Mouse (Mus musculus) 3T3-L1 (cell line): Measurements from ENCODE around the gene Tas2r138.
"Not testable (repeated sequence)": the region's sequence is repeated elsewhere in the genome, so short reads cannot be mapped to it uniquely, and the experiment has no call there.

Experiments
- DNase-seq: peaks from one replicate; pipeline ENCODE4 v3.0.0-alpha.2; 2015; ENCODE audit warnings: low read depth, low spot score

The Tas2r138 gene

DNA sequence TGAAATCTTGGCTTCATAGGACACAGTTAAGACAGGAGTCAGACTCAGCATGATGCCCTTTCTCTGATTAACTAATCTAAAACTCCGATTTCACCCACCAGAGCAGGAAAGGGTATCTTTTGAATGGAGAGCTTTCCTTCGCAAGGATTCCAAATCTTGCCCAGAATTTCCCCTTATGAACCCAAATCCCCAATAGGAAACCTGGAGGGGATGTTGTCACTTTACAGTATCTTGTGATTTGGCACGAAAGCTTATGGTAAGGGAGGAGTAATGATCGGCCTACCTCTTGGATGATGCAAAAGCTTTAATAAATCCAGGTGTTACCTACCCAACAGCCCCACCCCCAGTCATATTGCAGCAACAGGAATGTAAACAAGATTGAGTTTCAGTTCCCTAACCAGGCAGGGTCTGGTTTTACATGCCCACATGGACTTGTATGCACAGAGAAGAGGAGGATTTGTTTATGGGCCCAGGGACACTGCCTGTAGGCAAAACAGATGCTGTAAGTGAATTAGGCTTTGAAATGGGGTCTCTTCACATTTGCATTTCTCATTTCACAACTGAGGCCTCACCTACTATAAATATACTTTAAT, at the start of gene Tas2r138:
Gene Tas2r138, minus strand, starts transcription at position 51 of the 593 bp plus-strand sequence.
- no peak for DNase-seq

DNA sequence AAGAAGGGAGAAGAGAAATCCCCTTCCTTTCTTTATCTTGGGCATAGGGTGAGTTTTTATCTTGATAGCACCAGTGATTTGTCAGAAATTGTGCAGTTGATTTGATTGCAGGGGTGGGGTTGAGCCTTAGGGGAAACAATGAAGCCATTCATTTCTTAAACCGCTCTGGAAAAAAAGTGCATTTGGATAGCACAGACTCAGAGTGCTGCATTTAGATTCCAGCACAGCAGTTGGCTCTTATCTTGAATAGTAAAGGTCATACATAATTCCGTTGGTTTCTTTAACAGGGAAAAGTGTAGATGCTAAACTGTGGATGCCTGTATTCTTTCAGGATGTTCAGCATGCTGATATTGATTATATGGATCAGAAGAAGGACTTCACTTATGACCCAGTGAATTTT, 47.8 kb upstream of the Tas2r138 start:
- no peak for DNase-seq

DNA sequence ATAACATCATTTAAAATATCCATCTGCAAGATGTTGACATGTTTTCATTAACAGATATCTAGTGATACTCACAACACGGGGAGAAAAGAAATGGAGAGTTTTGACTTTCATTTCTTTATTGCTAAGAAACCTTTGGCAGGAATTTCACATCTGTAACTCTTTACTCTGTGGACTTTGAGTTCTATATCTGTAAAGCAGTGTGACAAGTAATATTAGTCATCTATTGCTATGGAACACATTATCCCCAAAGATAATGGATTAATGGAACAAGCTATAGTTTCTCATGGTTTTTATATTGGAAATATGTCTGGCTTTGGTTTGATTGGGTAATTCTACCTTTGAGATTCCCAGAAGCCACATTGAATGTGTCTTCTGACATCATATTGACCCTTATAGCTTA, 37.8 kb upstream of the Tas2r138 start:
- DNase-seq: no peak

DNA sequence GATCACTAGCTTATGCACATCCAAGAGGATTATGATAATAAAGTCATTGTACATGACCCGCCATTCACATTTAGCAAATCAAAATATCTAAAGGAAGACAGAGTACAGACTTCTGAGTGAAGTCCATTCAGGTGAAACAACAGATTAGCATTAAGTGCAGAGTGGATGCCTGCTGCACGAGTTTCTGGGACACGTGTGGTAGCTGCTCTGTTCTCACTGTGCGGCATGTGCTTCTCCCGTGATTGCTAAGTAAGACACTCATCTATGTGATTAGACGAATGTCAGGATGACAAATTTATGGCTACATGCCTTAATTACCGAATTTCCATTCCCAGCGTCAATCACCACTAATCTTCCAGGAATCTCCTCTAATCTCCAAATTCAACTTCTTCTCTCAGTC, 32.6 kb upstream of the Tas2r138 start:
- DNase-seq: no peak

DNA sequence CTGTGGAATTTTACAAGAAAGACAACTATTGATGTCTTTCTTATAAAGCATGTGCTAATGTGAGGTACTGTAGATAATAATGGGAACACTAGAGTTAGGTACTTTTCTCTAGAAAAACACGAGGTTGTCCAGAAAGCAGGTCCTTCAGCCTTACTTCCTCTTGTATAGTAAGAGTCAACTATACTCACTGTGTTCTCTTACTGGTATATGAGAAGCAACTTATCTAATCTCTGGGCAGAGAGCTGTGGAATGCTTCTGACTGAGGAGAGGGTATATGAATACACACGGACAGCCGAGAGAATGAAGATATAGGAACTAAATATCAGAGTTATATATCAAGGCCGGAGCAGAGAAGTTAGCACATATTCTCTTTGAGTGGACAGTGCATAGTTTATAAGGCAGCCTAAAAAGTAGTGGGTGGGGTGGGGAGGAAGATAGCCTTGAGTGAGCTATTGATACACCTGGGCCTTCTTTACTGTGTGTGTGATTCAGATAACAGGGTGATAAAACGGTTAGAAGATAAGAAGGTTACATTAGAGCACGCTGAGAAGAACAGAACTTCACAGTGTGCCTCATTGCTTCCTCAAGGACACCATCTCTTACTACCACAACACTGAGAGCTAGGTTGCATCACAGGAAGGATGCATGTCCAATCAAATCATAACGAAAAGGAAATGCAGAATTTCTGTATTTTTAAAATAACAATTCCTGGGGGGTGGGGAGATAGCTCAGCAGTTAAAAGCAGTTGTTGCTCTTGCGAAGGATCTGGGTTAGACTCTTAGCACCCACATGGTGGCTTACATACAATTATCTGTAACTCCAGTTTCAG, 27.8 kb upstream of the Tas2r138 start:
- no peak for DNase-seq

DNA sequence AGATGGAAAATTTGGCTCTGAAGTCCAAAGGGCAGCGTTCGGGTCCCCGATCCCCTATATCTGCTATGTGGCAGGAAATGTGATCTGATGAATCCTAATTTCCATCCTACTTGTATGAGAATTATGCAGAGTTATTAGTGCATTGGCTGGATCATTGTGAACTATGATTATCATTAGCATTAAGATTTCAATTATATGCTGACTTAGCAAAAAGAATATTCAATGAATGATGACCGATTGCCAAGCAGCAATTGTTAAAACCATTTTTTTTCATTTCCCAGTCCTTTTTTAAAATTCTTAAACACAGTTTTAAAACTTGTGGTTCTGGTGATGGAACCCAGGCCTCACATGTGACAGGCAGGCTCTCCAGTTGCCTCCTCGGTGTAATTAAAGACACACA, 24.6 kb upstream of the Tas2r138 start:
- no peak for DNase-seq

DNA sequence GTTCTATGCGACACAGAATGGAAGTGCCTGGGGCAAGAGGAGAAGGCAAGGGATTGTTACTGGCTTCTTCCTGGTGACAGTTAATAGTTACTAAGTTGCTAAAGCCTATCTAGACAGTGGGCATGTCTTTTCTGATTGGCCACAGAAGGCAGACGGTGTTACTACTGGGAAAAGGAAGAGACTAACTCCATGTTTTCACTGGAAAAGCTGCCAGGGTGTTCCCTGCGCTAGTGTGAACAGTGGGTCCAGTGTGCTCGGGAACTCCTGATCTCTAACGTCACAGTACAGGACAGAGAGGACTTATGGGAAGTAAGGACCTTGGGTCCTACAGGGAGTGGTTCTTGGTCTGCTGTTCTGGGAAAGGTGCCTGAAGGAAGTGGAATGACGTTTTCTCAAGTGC, 22.4 kb upstream of the Tas2r138 start:
- DNase-seq: no peak

DNA sequence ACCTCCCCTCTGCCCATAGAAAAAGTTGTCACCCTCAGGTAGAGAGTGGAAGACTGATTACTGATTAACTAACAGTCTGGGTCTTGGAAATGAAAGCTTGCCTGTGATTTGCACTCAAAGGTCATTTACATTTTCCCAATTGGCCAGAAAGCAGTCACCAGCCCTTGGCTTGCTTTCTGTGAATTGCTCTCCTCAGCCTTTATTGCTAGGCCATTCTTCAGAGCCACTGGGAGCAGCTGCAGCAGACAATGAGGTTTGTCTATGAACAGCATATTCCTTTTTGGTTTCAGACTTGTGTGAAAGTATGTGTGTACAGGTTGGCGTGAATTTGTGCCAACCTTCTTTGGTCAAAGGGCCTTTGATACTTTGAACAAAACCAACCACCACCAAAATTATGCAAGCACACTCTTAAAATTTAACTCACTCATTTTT, 21.5 kb upstream of the Tas2r138 start:
- no peak for DNase-seq

DNA sequence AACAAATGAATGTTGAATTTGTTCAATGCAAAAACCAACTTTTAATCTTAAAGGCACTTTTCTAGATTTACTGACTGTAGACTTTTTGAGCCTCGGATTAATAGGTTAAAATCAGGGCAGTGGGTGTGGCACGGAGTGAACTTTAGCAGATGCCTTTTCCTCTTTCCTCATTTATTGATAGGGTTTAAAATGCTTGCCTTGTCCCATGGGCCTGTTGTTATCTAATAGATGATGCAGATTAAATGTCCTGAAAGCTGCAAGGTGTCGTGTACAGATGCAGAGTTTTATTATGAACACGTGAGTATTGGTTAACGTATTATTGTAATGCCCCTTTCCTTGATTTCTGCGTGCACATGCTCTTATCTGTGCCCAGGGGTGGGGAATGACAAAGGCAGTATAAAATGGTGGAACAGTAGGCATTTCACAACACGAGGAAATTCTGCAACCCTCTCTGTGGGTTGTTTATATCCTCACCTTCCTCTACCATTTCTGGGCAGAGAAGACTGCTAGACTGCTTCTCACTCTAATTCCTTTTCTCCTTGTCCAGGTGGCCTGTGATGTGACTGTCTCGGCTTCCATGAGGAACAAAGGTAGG, 15.4 kb upstream of the Tas2r138 start, which contains the start of gene Mgam:
Gene Mgam, plus strand, starts transcription at position 426 of the 595 bp plus-strand sequence.
- no peak for DNase-seq

DNA sequence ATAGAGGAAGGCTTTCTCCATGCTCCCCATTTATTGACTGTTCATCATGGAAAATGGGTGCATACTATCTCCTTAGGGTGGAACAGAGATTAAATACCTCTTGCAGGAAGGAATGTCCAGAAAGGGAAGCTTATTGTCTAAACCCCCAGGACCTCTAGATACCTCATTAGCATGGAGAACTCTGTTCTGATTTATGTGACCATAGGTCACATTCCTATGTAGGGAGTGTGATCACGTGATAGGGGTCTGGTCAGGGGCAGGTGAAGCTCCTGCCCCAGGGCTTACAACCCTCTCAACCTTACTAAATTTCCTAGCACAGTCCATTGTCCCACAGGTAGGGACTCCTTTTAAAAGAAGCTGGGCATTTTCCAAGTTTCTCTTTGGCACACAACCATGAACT, 13.0 kb upstream of the Tas2r138 start:
- DNase-seq: no peak

DNA sequence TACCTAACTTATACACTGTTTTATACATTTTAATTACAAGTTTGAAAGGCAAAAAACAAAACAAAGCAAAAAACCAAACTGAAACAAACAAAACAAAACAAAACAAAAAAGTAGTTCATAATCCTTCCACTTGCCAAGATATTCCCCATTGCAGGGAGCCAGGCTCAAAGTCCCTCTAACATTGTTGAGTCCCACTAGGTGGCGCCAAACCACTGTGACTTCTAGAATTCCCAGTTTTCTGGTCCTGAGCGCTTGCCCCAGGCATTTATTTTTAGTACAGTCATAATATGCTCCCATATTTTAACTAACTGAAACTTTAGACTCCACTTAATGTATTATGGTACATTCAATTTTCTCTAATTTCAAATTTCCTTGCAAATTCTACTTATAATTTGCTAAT, 4.9 kb upstream of the Tas2r138 start:
- peak; percentile 88 for DNase-seq

DNA sequence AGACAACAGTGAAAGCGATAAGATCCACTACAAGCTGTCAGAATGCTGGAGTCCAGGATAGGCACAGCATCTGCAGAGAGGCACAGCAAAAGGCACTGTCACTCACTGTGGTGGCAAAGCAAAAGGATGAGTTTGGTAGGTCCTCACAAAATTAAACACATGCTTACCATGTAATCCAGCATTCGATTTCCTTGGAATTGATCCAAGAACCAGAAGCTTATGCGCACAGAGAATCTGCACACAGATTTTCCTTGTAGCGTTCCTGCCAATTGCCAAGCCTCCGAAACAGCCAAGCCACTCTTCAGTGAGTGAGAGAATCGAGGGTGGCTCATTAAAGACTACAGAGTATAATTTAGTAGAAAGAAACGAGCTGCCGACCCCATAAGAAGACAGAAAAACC, 2.9 kb downstream of the Tas2r138 start:
- DNase-seq: no peak

DNA sequence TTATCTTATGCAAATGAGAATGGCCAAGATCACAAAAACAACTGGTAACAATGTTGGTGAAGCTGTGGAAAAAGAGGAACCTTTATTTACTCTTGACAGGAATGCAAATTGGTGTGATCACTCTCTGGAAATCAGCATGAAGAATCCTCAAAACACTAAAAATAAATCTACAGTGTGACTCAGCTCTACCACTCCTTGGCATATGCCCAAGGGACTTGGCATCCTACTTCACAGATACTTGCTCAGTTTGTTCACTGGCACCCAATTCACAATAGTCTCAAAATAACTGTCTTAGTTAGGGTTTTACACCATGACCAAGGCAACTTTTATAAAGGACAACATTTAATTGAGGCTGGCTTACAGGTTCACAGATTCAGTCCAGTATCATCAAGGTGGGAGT, 5.7 kb downstream of the Tas2r138 start:
- DNase-seq: peak; percentile 72

DNA sequence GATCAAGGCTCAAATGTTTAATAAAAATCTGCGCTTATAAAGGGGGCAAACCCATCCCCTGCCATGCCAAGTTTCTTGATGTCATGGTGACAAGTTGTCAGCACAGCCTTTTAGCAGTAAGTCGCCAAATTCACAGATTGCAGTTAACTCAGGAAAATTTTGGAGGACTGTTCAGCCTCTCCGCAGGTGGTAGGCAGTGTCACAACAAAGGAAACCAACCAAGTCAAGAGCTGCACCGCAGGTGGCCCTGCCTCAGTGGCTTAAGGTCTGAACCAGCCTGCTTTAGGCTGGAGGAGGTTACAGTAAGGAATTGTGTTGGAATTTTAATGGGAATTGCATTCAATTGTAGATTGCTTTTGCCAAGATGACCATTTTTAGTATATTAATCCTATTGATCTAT, 14.6 kb downstream of the Tas2r138 start:
- not testable (repeated sequence) for DNase-seq

DNA sequence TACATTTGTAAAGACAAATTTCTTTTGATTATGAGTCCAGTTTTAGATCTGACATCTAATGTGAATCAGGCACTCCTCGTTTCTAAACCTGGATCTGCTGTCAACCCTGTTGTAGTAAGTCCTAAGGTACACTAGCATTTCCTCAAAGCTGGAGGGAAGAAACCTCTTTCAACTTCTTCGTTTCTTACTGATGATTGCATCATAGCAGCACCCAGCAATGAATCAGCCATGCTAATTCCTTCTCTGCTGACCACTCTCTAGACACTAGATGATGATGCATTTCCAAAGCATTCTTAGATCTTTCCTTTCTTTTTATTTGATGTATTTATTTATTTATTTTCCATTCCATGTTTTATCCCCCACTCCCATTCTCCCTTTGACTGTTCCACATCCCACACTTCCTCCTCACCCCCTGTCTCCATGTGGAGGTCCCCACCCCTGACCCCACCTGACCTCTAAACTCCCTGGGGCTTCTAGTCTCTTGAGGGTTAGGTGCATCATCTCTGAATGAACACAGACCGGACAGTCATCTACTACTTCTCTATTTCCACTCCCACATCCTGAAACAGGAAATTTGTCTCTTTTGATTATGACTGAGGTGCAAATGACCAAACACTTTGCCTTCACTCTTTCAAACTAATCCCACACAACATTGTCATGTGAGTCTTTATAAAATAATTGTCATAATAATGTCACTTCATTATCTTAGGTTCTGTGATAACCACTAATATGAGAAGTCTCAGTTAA, 18.1 kb downstream of the Tas2r138 start:
- DNase-seq: peak; percentile 69

DNA sequence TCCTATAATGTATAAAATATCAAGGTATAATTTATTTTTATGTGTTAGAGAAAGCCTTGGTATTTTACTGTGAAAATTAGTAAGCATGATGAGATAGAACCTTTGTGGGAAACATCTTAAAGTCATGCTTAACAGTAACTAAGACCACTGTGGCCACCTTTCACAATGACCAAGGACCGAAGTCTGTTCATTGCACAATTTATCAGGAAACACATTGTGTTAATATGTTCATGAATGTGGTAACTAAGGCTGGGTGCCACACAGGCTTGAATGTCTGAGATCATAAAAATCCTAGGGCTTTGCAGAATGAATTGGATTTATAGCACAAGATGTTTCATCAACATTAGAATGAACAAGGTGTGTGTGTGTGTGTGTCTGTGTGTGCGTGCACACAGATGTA, 24.8 kb downstream of the Tas2r138 start:
- DNase-seq: no peak

DNA sequence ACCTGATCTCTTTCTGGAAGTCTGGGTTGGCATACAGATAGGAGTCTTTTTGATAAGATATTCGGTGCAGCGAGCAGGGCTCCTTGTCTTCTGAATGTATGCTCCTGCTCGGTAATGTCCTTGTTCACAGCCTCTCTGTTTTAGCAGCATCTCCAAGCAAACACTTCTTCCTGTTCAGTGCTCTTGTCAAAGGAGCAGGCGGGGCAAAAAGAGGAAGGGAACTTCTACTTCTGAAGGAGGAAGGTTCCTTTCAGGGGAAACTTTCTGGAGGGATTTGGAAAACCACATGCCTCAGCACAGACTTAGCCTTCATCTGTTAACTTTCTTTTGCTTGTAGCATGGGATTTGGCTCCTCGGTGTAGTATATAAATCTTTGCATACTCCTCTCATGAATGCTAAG, 27.5 kb downstream of the Tas2r138 start, which contains the start of gene Clec5a:
Gene Clec5a, minus strand, starts transcription at position 177 of the 400 bp plus-strand sequence.
- DNase-seq: no peak

DNA sequence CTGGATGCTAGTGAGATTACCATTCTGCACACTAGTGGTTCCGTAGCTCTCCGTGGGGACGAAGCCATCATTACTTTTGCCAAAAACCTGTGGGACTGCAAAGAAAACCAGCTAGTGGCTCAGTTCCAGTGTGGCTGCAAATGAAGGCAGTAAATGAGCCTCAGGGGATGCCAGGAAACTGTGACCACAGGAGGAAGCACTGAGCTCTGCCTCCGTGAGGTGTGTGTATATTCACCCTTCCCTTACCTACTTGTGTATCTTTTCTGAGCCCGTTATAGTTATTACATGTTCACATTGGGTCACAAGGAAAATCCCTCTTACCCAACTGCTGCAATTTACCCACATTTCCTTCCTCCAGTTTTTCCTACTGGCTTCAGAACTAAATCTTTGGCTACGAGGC, 28.8 kb downstream of the Tas2r138 start:
- DNase-seq: no peak

DNA sequence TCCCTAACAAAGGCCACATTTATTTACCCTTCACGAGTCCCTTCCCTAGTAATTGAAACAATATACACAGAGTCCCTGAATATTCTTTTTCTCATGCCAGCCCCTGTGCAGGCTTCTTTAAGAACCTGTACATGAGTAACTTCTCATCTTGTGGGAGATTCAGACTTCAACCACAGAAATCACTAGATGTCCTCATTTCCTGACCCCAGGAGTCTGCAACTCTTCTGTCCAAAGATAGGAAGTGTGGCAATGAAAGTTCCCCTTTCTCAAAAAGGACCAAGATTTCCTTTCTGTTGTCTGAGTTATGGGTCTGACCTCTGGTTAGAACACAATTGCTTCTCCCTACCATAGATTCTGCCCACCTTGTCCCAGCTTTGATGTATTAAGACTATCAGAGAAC, 36.8 kb downstream of the Tas2r138 start:
- DNase-seq: no peak

DNA sequence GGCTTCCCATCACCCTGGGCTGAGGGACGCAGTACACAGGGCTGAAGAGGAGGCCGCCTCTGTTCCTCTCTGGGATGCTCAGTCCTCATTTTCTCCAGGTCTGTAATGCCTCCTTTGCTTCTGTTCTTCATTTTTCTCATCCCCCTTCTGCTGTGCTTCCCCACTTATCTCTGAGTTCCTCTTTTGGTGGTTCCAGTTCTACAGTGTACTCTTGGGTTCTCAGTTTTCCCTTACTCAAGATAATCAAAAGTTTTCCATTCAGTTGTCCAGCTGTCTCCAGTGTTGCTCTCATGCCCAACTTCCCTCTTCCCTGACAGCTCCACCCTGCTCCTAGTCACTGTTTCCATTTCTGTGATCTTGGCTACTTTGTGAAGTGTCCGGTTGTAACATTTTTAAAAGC, 39.5 kb downstream of the Tas2r138 start:
- DNase-seq: no peak

DNA sequence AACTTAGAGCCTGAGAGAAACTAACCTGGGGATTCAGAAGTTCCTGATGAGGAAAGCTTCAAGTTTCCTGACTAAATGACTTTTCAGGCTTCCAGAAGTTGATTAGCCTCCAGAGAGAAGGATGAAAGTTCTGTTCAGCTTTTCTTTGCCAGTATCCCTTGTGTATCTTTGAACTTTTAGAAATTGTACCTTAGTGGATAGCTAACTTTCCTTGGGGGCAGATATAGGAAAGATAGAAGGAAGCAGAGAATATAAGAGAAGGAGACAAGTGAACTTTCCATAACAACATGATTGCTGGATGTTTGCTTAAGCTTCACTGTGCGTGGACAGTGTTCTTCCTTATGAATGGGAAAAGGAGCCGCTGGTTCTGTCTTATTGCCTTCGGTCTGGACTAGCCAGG, 43.9 kb downstream of the Tas2r138 start, which contains the start of gene Olfr460:
Gene Olfr460, plus strand, starts transcription at position 301 of the 400 bp plus-strand sequence.
- no peak for DNase-seq
